Mouse (Mus musculus): ENCODE results near the gene Slc1a5. TPM values are rescaled to one million over a fixed set of nuclear protein-coding genes. Genes with fewer than 3 reads are reported as not detected.

Gene Slc1a5
- 61.8 and 64.0 TPM in 2 replicates for polyA plus RNA-seq (2015; fragmentation: Nextera tagmentation; extraction: Ambion mirVana)

DNA sequence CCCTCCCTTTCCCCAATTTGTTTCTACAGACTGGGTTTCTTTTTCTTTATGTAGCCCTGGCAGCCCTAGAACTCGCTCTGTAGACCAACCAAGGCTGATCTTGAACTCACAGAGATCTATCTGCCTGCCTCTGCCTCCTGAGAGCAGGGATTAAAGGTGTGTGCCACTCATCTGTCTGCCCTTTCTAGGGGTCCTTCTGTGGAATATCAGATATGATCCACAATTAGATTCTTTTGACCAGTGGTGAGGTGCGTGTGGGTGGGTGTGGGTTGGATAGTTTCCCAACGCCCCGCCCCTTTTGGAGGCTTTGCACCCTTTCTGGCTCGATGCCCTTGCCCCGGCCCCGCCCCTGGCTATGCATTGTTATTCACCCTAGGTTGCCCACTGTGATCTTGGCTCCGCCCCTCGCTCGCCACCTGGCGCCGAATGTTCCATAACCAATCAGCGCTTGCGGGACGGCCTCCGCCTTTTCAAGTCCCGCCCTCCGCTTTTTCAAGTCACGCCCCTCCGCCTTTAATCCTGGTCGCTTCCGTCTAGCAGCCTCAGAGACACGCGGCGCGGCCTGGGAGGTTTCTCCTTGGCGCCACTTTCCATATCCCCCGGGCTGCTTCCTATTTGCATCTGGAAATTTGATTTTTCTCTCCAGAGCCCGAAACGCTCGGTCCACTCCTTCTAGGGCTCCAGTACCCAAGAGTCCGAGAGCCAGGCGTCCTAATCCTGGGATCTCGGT lies at the start of gene Slc1a5:
Gene Slc1a5 (plus strand): TSS at position 516 of the 730 bp plus-strand sequence.
- Histone ChIP-seq H3K4me2 (replicated peaks) (peak within 1 kb of the TSS; percentile 99), H3K27ac (peak within 1 kb of the TSS; percentile 36), H3K27me3 (replicated peaks) (no peaks in the 10 kb centered on the region), H3K4me1 (replicated peaks) (peaks cover 26% of the 10 kb centered on the region), H3K9me3 (no peaks in the 10 kb centered on the region), H3K36me3 (no peaks in the 10 kb centered on the region), H3K4me3 (replicated peaks) (peak within 1 kb of the TSS; percentile 78), H3K9ac (peak within 1 kb of the TSS; percentile 78)
- WGBS, result 3% methylated on average over 34 of the region's 34 CpGs
- ATAC-seq, result peak; percentile 81

DNA sequence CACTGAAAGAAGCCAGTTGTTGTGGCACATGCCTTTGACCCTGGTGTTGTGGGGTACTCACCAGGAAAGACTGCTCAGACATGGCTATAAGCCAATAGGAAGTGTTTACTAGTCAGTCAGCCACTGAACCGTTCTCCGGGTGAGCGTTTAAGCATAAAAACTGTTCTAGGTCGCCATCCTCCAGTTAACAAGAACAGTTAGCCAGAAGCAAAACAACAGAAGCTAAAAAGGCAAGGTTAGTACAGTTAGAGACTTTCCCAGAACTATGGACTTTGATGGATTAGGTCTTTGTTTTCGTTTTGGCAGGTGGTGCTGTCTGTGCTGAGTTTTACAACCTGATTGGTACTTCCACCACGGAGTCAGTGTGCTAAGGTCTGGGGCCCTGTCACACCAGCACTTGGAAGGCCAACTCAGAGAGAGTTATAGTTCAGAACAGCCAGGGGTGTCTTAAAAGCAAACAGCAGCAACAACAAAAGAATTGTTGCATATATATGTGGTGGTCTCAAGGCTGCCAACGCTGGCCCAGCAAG lies 49.2 kb upstream of the Slc1a5 start:
- Histone ChIP-seq H3K9ac (no peak overlapping the region), H3K4me3 (replicated peaks) (no peak overlapping the region), H3K4me2 (replicated peaks) (no peak overlapping the region), H3K4me1 (replicated peaks) (peaks cover 12% of the 10 kb centered on the region; the same call in 1 of the 2 replicates), H3K27ac (no peak overlapping the region), H3K36me3 (no peaks in the 10 kb centered on the region), H3K9me3 (no peaks in the 10 kb centered on the region), H3K27me3 (replicated peaks) (no peaks in the 10 kb centered on the region)
- peak; percentile 43 for ATAC-seq
- WGBS, result 47% methylated on average over 7 of the region's 7 CpGs

DNA sequence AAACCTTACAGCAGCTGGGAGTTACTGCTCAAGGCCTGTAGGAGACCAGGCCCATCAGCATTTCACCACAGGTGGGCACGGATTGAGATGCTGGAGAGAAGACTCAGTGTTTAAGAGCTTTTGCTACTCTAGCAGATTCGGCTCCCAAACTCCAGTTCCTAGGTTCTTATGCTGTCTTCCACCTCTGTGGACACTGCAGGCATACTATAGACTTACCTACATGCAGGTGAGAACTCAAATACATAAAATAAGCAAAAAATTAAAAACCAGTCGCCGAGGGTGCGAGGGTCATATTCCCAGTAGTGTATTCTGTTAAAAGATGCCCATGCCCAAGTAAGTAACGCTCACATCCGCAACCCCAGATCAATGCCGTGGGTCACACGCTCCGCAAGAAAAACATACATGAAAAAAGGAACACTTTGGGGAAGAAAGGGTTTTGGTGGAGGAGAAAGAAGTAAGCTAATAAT lies 43.5 kb upstream of the Slc1a5 start:
- ATAC-seq, result peak; percentile 26

DNA sequence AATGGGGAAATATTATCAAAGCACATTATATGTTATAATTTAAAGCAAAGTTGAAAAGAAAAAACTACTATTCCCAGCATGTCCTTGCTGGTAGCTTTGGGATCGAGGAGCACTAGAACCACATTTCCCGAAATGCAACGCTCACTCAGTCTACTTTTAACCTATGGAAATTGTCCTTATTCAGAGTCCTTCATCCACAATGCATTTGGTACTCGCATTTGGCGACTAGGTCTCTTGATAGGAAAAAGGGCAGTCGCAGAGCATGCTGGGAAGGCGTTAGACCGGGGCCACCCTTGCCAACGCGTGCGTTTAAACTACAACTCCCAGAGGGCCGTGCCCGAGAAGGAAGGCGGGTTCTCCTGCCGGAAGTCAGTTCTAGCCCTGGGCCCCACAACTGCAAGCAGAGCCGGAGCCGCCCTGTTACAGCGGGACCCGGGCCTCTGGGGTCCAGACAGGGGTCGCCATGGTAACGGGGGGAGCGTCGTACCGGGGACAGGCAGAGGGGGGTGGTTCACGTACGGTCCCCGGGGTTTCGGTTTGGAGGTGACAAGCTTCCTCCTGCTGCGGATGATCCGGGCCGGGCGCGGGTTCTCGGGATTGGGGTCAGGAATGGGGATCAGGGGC lies 43.0 kb upstream of the Slc1a5 start, which contains the start of gene Ap2s1:
Gene Ap2s1 (plus strand): TSS at position 338 of the 624 bp plus-strand sequence.
- under 1% methylated on average over 34 of the region's 34 CpGs for WGBS
- H3K27me3 ChIP-seq (replicated peaks), result no peaks in the 10 kb centered on the region
- H3K9me3 ChIP-seq, result no peaks in the 10 kb centered on the region
- H3K27ac ChIP-seq, result peak within 1 kb of the TSS; percentile 41; the same call in 1 of the 2 replicates
- H3K4me1 ChIP-seq (replicated peaks), result peaks cover 7% of the 10 kb centered on the region
- ATAC-seq, result peak; percentile 98
- H3K9ac ChIP-seq, result peak within 1 kb of the TSS; percentile 89
- peak within 1 kb of the TSS; percentile 63 for H3K4me2 ChIP-seq (replicated peaks)
- 0 out of 2 replicates have a peak, but pooled peaks cover 2% of the 10 kb centered on the region for H3K36me3 ChIP-seq
- peak within 1 kb of the TSS; percentile 86 for H3K4me3 ChIP-seq (replicated peaks)

More for the DNA sequence above, 43.5 kb upstream of the Slc1a5 start:
- Histone ChIP-seq H3K4me3 (replicated peaks) (peak overlapping the region; percentile 86), H3K36me3 (no peaks in the 10 kb centered on the region), H3K4me2 (replicated peaks) (peak overlapping the region; percentile 63), H3K4me1 (replicated peaks) (peaks cover 7% of the 10 kb centered on the region), H3K9me3 (no peaks in the 10 kb centered on the region), H3K27me3 (replicated peaks) (no peaks in the 10 kb centered on the region), H3K27ac (no peak overlapping the region), H3K9ac (peak overlapping the region; percentile 36; the same call in 1 of the 2 replicates)
- WGBS, result 42% methylated on average over 10 of the region's 10 CpGs

DNA sequence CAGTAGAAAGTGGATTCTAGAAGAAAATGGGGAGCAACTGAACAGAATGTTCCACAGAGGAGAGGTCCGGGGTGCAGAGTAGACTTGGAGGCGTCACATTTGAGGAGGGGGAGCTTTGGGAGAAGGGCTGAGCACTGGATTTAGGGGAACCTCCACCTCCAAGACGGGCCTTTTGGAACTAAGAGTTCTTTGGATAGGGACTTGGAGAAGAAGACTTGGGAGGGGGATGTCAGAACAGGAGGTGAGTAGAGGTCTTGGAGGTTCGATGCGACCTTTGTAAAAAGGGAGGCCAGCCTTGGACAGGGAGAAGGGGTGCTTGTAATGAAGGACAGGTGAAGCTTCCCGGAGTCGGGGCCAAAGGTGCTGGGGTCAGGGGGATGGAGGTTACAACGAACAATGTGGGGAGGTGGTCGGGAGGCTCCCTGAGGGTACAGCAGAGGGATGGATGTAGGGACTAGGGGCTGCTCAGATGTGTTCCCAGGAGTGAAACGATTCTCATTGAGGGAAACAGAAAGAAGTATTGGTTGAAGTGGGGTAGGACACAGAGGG lies 42.0 kb upstream of the Slc1a5 start:
- ATAC-seq, result no peak
- 44% methylated on average over 10 of the region's 10 CpGs for WGBS
- Histone ChIP-seq H3K4me3 (replicated peaks) (peak overlapping the region; percentile 86), H3K4me2 (replicated peaks) (peak overlapping the region; percentile 63), H3K36me3 (peaks cover 11% of the 10 kb centered on the region), H3K9ac (peak overlapping the region; percentile 89), H3K4me1 (replicated peaks) (peaks cover 7% of the 10 kb centered on the region), H3K27ac (no peak overlapping the region), H3K9me3 (no peaks in the 10 kb centered on the region), H3K27me3 (replicated peaks) (no peaks in the 10 kb centered on the region)

DNA sequence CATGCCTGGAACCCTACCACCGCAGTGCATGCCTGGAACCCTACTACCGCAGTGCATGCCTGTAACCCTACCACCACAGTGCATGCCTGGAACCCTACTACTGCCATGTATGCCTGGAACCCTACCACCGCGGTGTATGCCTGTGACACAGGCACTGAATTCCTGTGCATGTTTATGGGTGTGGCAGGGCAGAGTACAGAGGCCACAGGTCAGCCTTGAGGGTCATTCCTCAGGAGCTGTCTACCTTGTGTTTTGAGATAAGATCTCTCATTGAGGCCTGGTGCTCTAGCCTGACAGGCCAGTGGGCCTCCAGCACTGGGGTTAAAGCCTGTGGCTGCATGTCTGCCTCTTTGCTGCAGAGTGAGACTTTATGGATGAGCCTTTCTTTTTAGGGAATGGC lies 35.8 kb upstream of the Slc1a5 start:
- WGBS, result 85% methylated on average over 4 of the region's 4 CpGs
- no peaks in the 10 kb centered on the region for H3K4me1 ChIP-seq (replicated peaks)
- no peak overlapping the region for H3K9ac ChIP-seq
- no peak overlapping the region for H3K4me2 ChIP-seq (replicated peaks)
- no peaks in the 10 kb centered on the region for H3K27me3 ChIP-seq (replicated peaks)
- H3K27ac ChIP-seq, result no peak overlapping the region
- no peak overlapping the region for H3K4me3 ChIP-seq (replicated peaks)
- ATAC-seq, result no peak
- H3K36me3 ChIP-seq, result peaks cover 34% of the 10 kb centered on the region
- no peaks in the 10 kb centered on the region for H3K9me3 ChIP-seq

DNA sequence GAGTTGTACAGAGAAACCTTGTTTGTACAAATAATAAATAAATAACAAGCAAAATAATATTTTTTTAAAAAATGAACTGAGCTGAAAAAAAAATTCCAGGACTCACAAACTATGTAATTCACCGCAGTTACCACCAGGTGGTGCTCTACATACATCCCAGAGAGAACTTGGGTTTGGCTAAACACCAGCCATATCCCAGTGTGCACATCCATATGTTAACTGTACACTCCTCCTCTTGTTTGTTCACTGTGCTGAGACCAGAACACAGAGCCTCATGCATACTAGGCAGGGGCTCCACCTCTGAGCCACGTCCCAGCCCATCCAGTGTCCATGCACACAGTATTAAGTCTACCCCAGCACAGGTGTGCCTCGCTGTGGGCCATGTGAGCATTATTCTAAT lies 35.0 kb upstream of the Slc1a5 start:
- Histone ChIP-seq H3K4me3 (replicated peaks) (no peak overlapping the region), H3K4me2 (replicated peaks) (no peak overlapping the region), H3K36me3 (peaks cover 34% of the 10 kb centered on the region), H3K9me3 (no peaks in the 10 kb centered on the region), H3K4me1 (replicated peaks) (no peaks in the 10 kb centered on the region), H3K9ac (no peak overlapping the region), H3K27me3 (replicated peaks) (no peaks in the 10 kb centered on the region), H3K27ac (no peak overlapping the region)
- peak; percentile 57; the same call in 1 of the 2 replicates for ATAC-seq
- 58% methylated on average over 3 of the region's 3 CpGs for WGBS

DNA sequence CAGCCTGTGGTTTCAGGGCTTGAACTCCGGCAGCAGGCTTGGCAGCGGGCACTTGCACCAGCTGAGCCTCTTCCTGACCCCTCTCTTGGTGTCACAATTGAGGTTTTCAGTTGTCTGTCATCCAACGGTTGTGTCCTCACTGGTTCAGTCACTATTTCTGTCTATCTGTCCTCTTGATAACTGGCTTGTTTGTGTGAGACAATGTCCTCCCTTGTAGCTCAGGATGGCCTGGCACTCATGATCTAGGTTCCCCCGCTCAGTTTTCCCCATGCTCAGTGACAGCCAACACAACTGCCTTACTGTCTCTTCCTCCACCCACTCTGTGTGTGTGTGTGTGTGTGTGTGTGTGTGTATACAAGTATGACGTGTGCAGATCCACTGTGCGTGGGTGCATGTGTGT lies 33.5 kb upstream of the Slc1a5 start:
- Histone ChIP-seq H3K9me3 (no peaks in the 10 kb centered on the region), H3K27me3 (replicated peaks) (no peaks in the 10 kb centered on the region), H3K4me1 (replicated peaks) (no peaks in the 10 kb centered on the region), H3K4me2 (replicated peaks) (no peak overlapping the region), H3K9ac (no peak overlapping the region), H3K36me3 (peaks cover 34% of the 10 kb centered on the region), H3K4me3 (replicated peaks) (no peak overlapping the region), H3K27ac (no peak overlapping the region)
- 90% methylated on average over 6 of the region's 6 CpGs for WGBS
- no peak for ATAC-seq

DNA sequence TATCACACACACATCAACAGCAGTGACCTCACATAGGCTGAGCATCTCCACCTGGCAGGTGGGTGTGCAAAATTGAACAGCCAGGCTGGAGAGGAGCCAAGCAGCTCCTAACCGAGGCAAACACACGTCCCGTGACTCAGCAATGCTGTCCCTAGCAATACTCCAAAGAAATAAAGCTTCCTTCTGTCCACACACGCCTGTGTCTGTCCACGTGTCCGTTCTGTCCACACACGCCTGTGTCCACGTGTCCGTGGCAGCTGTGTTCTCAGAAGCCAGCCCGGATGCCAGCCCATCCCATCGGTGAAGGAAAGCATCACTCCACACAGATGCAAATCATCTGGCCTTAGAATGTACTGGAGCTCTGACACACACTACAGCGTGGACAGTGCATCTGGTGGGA lies 29.1 kb upstream of the Slc1a5 start:
- H3K27ac ChIP-seq, result no peak overlapping the region
- WGBS, result 77% methylated on average over 12 of the region's 12 CpGs
- no peak for ATAC-seq

DNA sequence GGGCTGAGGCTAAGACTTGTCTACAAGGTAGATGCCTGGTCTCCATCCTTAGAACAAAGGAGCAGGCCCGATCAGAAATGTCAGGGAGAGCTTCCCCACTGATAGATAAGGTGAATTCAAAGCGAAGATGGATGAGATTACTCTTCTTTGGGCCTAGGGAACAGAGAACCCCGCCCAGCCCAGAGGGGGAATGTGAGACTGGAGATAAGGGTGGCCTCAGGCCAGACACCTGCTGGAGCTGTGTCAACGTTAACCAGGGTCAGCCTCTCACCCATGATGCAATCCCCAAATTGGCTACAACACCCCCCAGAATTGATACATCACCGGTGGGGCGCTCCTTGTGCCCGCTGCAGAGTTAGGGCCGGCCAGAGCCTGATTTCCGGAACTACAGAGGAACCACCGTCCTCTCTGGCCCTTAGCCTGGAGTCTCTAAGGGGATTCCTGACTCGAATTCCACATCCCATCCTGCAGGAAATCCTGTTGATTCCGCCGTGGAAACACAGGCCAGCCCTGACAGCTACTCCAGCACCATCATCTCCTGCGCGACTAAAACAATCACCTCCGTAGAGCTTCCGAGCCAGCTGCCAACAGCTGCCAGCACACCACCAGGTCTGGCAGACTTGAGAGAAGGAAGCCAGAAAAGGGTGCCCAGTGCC lies 25.6 kb upstream of the Slc1a5 start:
- no peak for ATAC-seq
- Histone ChIP-seq H3K36me3 (no peaks in the 10 kb centered on the region), H3K9me3 (no peaks in the 10 kb centered on the region), H3K9ac (no peak overlapping the region), H3K27ac (no peak overlapping the region), H3K4me1 (replicated peaks) (no peaks in the 10 kb centered on the region), H3K27me3 (replicated peaks) (no peaks in the 10 kb centered on the region), H3K4me3 (replicated peaks) (no peak overlapping the region), H3K4me2 (replicated peaks) (no peak overlapping the region)
- 46% methylated on average over 17 of the region's 17 CpGs for WGBS

More for the DNA sequence above, 29.1 kb upstream of the Slc1a5 start:
- no peaks in the 10 kb centered on the region for H3K9me3 ChIP-seq
- H3K9ac ChIP-seq, result no peak overlapping the region
- no peaks in the 10 kb centered on the region for H3K27me3 ChIP-seq (replicated peaks)
- no peaks in the 10 kb centered on the region for H3K4me1 ChIP-seq (replicated peaks)
- H3K4me2 ChIP-seq (replicated peaks), result no peak overlapping the region
- no peak overlapping the region for H3K4me3 ChIP-seq (replicated peaks)
- H3K36me3 ChIP-seq, result peaks cover 17% of the 10 kb centered on the region

DNA sequence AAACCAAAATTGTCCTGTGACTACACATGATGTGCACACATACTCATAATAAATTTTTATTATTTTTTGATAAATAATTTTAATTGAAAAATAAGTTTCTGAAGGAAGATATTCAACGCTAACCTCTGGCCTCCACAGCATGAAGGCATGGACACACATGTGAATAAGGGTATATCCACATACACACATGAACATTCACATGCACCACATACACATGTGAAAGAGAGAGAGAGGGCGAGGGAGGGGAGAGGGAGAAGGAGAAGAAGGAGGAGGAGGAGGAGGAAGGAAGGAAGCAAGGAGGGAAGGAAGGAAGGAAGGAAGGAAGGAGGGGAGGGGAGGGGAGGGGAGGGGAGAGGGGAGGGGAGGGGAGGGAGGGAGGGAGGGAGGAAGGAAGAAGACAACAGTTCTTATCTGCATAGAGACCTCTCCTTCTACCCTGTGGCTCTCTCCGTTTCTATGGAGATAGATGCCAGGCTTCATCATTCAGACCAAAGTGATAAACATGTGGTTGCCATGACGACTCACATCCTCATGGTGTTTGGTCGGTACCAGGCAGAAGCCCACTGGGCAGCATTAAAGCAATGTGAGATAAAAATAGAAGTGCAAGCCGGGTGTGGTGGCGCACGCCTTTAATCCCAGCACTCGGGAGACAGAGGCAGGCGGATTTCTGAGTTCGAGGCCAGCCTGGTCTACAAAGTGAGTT lies 22.1 kb upstream of the Slc1a5 start:
- H3K27me3 ChIP-seq (replicated peaks), result no peaks in the 10 kb centered on the region
- no peaks in the 10 kb centered on the region for H3K9me3 ChIP-seq
- H3K9ac ChIP-seq, result no peak overlapping the region
- H3K27ac ChIP-seq, result no peak overlapping the region
- H3K4me1 ChIP-seq (replicated peaks), result peaks cover 7% of the 10 kb centered on the region; the same call in 1 of the 2 replicates
- no peak overlapping the region for H3K4me3 ChIP-seq (replicated peaks)
- no peak for ATAC-seq
- WGBS, result 72% methylated on average over 10 of the region's 11 CpGs
- no peak overlapping the region for H3K4me2 ChIP-seq (replicated peaks)
- H3K36me3 ChIP-seq, result no peaks in the 10 kb centered on the region

Data from intestine, embryonic 15.5 days (tissue).